Mouse (Mus musculus): ENCODE results near the gene Msgn1.

The Msgn1 gene

GRCm38 (mm10) chr12:11208872-11209271 is at the start of gene Msgn1:
Gene Msgn1 (minus strand): TSS chr12:11208972.
- DNase-seq (ENCODE audit: low spot score in 2 of 2) = no peak

DNA sequence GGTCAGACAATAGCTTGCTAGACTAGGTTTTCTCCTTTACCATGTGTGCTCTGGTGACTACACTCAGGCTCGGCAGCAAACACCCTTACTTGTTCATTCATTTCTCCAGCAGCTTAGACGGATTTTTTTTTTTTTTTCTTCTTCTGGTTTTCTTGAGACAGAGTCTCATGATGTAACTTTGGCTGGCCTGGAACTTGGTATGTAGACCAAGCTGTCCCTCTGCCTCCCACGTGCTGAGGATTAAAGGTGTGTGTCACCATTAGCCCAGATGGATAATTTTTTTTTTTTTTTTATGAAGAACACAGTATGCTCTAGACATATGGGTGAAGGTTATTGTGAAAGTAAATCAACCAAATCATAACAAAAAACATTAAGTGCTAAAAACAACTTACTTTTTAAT is 41.5 kb upstream of the Msgn1 start:
- DNase-seq (ENCODE audit: low spot score in 2 of 2) = no peak

DNA sequence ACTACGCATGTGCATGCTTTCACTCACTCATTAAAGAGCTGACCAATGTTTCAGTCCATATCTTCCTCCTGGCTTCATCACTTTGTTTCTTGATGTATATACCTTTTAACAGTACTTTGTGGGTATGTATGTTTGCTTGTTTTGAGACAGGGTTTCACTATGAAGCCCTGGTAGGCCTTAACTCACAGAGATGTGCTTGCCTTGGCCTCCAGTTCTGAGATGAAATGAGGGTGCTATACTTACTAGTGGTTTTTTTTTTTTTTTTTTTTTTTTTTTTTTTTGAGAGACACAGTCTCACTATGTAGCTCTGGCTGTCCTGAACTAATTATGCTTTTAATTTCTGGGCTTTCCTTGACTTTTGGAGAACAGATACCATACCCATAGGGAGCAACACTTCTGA is 38.7 kb upstream of the Msgn1 start:
- DNase-seq (ENCODE audit: low spot score in 2 of 2) = no peak

GRCm38 (mm10) chr12:11235996-11236395 is 27.2 kb upstream of the Msgn1 start:
- DNase-seq (ENCODE audit: low spot score in 2 of 2) = no peak

GRCm38 (mm10) chr12:11230267-11230666 is 21.5 kb upstream of the Msgn1 start:
- no peak for DNase-seq (ENCODE audit: low spot score in 2 of 2)

- no peak for DNase-seq (ENCODE audit: low spot score in 2 of 2)
These were observed 17.9 kb upstream of the Msgn1 start for GRCm38 (mm10) chr12:11226529-11227268.

DNA sequence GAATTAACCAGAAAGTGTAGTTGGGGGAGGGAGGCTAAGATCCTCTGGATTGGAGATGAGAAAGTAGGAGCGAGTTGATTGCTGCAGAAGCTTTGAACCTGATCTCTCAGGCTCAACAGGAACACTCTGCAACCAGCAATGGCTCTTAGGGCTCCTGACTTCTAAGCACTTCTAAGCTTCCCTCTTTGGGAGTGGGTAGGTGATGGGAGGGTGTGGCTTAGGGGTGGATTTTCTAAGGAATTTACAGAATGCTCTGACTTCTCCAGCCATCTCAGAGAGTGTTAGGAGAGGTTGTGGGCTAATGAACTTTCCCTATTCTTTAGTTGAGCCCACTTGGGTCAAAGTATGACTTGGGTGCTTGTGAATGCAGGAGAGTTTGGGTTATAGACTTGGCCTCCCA is 17.4 kb upstream of the Msgn1 start:
- DNase-seq (ENCODE audit: low spot score in 2 of 2) = no peak

DNA sequence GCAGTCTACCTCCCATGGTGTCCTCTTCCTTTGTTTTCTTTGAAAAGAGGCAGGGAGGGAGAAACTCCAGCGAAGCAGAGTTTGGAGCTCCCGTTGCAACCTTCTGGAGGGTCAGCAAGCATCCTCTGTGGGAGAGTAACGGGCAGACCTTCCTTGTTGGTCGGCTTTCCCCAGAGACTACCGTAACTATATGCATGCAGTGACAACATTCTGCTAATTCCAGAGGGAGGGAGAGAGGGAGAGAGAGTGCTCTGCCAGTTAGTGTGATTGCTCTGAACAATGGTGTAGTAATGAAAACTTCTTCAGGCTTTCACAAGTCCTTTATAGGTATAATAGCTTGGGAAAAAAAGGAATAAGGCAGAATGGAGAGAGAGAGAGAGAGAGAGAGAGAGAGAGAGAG is 15.9 kb upstream of the Msgn1 start:
- no peak for DNase-seq (ENCODE audit: low spot score in 2 of 2)

GRCm38 (mm10) chr12:11223090-11223489 is 14.3 kb upstream of the Msgn1 start:
- DNase-seq (ENCODE audit: low spot score in 2 of 2) = no peak

GRCm38 (mm10) chr12:11222566-11222965 is 13.8 kb upstream of the Msgn1 start:
- DNase-seq (ENCODE audit: low spot score in 2 of 2) = no peak

DNA sequence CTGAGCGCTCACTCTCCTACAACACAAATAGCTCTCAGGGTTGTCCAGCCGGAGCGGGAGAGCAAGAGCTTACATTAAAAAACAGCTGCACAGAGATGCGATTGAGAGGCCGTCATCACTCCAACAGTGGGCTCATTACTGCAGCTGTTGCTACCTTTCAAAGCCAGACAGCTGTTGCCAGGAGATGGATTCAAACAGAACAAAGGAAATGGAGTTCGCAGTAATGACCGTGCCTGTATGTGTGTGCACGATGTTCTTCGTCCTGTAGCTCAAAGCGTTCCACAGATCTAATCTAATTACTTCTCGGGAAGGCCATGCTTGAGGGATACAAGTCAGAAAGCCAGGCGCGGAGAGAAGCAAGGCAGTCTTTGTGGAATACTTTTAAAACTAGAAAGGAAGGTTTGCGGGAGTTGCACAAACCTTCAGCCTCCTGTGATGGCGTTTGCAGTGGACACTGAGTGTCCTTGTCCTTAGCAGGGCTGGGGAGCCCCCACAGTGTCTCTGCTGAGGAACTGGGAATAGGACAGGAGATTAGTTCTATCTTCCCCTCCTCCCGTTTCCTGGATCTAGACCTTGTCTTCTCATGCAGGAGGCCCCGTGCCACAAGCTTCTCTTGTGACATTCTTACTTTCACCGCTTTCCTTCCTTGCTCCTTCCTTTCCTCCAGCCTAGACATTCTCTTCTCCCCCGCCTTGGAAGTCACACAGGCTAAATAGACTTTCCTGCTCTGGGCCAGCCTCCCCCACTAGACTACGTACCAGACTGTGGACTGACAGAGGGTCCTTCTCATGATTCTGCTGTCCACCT is 13.0 kb upstream of the Msgn1 start:
- no peak for DNase-seq (ENCODE audit: low spot score in 2 of 2)

DNA sequence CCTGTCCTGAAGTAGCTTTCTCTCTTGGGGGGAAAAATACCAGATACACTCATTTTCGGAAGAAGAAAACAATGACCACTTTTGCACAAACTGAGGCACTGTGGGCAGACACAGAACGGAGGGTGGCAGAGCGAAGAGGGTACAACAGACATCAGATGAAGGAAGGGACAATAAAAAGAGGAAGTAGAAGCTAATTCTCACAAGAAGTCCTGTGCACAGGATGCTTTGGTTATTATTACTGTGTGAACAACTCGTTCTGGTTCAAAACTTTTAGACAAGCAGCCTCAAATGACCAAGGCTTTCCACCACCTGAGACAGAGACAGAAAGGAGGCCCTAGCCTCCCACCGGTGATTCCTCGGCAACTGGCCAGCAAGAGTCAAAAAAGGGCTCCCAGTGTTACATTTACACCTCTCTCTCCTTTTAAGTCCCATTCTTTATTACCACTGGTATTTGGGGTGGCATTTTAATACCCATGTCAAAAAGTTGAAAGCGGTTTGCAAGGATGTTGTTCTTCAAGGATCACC is 9.0 kb upstream of the Msgn1 start:
- DNase-seq (ENCODE audit: low spot score in 2 of 2) = peak in 1 of 2 experiments; percentile 48

- no peak for DNase-seq (ENCODE audit: low spot score in 2 of 2)
These were observed 7.7 kb upstream of the Msgn1 start for GRCm38 (mm10) chr12:11216454-11216853.

DNA sequence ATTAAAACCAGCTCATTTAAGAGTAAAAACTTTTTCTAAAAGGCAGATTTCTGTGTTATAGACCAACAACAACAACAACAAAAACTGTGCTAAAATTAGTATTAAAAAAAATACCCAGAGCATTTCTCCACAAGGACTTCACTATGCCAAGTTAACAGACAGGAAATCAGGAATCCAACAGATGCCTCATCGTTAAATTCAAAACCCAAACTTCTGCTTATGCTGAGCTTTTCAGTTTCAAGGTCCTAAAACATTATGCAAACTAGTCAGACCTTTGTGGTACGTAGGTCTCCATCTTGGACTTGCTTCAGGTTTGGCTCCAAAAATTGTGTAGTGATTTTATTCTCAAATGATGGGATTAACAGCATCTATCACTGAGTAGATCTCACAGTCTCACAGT is 6.8 kb upstream of the Msgn1 start:
- DNase-seq (ENCODE audit: low spot score in 2 of 2) = no peak

GRCm38 (mm10) chr12:11214776-11215175 is 6.0 kb upstream of the Msgn1 start:
- no peak for DNase-seq (ENCODE audit: low spot score in 2 of 2)

GRCm38 (mm10) chr12:11212881-11213280 is 4.1 kb upstream of the Msgn1 start:
- no peak for DNase-seq (ENCODE audit: low spot score in 2 of 2)

DNA sequence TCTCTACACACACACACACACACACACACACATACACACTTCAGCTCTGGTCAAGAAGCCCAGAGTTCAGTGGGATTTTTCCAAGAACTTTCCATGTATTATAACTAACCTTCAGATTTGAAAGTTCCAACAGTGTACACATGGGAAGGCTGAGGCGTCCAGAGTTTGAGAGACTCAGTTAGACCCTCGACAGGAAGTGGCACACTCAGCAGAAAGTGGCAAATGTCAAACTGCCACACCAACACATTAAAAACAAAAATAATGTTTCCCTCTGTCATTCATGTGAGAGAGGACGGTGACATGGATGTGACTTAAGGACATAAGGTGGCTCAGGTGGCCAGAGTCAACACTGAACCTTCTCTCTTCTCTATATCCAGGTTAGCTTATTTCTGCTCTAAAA is 1.6 kb upstream of the Msgn1 start:
- DNase-seq (ENCODE audit: low spot score in 2 of 2) = peak in 1 of 2 experiments; percentile 19

DNA sequence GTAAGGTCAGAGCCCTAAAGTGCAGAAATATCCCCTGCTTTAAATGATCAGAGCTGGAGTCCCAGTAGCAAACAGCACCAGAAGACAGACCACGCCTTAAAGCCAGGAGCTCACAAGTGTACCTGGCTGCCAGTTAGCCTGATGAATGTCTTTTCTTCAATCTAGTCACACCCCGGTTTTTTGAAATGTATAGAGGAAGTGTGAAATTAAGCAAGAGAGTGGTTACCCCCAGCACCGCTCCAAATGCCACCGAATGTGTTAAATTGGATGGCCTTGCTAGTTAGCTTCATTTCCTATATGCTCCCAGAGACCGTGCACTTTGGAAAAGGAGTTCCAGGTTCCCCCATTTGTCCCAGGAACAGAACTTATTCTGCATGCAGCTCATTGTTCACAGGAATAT is 864 bp upstream of the Msgn1 start:
- DNase-seq (ENCODE audit: low spot score in 2 of 2) = no peak

GRCm38 (mm10) chr12:11206321-11206720 is 2.5 kb downstream of the Msgn1 start:
- DNase-seq (ENCODE audit: low spot score in 2 of 2) = peak in 1 of 2 experiments; percentile 29

- DNase-seq (ENCODE audit: low spot score in 2 of 2) = no peak
These were observed 4.8 kb downstream of the Msgn1 start for GRCm38 (mm10) chr12:11203694-11204665.

GRCm38 (mm10) chr12:11202476-11202875 is 6.3 kb downstream of the Msgn1 start:
- no peak for DNase-seq (ENCODE audit: low spot score in 2 of 2)

DNA sequence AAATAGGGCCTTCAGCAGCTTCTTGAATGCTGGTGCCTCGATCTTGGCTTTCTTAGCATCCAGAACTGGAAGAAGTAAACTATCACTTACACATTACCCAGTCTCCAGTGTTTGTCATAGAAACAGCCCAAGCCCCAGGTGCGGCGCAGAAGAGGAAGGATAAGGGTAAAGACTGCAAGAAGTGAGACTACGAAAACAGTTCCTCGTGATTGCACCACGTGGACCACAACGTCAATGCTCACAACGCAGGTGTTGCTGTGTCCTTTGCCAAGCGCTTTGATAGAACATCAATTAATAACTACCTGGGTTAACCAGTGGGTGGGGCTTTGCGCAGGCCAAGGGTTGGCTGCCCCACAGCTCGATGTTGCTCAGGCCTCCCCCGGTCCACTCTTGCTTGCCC is 8.1 kb downstream of the Msgn1 start:
- DNase-seq (ENCODE audit: low spot score in 2 of 2) = peak in 1 of 2 experiments; percentile 60
